Mouse (Mus musculus) stomach, postnatal 0 days (tissue): ENCODE measurements around the gene Plk5.

Experiments
- CTCF ChIP-seq: IDR thresholded peaks from 2 replicates; pipeline ENCODE4 v1.5.1; 2016; ENCODE audit warnings: antibody characterized with exemption, low read depth, mild to moderate bottlenecking, moderate library complexity
- EP300 ChIP-seq: optimal IDR thresholded peaks from 2 replicates; pipeline ENCODE3; 2016; ENCODE audit warnings: antibody characterized with exemption

GRCm38 (mm10) chr10:80332525-80332989 lies 23.7 kb upstream of the Plk5 start:
- TF ChIP-seq CTCF (no peak), EP300 (no peak)
